8 mouse cellular contexts compared by ENCODE assay signal in genomic region chr14:49829192-49830171, GRCm38 (mm10). TPM values are rescaled to one million over a fixed set of nuclear protein-coding genes. Genes with fewer than 3 reads are reported as not detected.
DNase-seq lines count a peak whose midpoint lies in the region; ATAC-seq and TF ChIP-seq lines count a peak whose summit lies in the region.

No protein-coding gene starts in this region.

- H3K36me3 ChIP-seq in forebrain, embryonic 14.5 days (ENCODE audit: control insufficient read depth, insufficient read depth, low read length), result no peaks in the 10 kb centered on the region
- H3K36me3 ChIP-seq in limb, embryonic 10.5 days, result no peaks in the 10 kb centered on the region

- H3K4me1 ChIP-seq in forebrain, embryonic 14.5 days (ENCODE audit: control insufficient read depth, insufficient read depth, low read length), result 0 out of 2 replicates have a peak, but pooled peaks cover 2% of the 10 kb centered on the region
- H3K4me1 ChIP-seq in limb, embryonic 10.5 days, result peaks cover 6% of the 10 kb centered on the region; the same call in 1 of the 2 replicates

- TF ChIP-seq CTCF in left cerebral cortex, adult 2 months (IDR thresholded peaks at IDR 0.05), result peak; percentile 52

- DNase-seq in left cerebral cortex, adult 2 months (ENCODE audit: extremely low spot score in 1 of 2, low spot score in 2 of 2), result no peak
- no peak for DNase-seq in left cerebral cortex, adult 9 months (ENCODE audit: low spot score in 2 of 2)
- peak; percentile 69 for DNase-seq in forebrain, embryonic 14.5 days (ENCODE audit: low spot score)
- peak; percentile 54 for DNase-seq in limb, embryonic 10.5 days (ENCODE audit: low spot score)
- DNase-seq in neural tube, embryonic 10.5 days (ENCODE audit: extremely low spot score, low spot score), result peak; percentile 43
- DNase-seq in cerebellum, adult 8-10 months, result no peak
- no peak for DNase-seq in gastrocnemius, postnatal 36 days
- DNase-seq in gastrocnemius, postnatal 14 days, result no peak

- peak; percentile 72; the same call in 1 of the 2 replicates for ATAC-seq in forebrain, embryonic 14.5 days

- no peak overlapping the region for H3K4me3 ChIP-seq in left cerebral cortex, adult 2 months
- H3K4me3 ChIP-seq in forebrain, embryonic 14.5 days (ENCODE audit: low read depth, low read length), result peak overlapping the region; percentile 14; the same call in 1 of the 2 replicates
- peak overlapping the region; percentile 41 for H3K4me3 ChIP-seq in limb, embryonic 10.5 days

- WGBS in forebrain, embryonic 14.5 days, result 9% methylated on average over 17 of the region's 17 CpGs
- WGBS in limb, embryonic 10.5 days, result 11% methylated on average over 17 of the region's 17 CpGs

- H3K4me2 ChIP-seq in forebrain, embryonic 14.5 days (ENCODE audit: low read length), result peak overlapping the region; percentile 48

- no peaks in the 10 kb centered on the region for H3K9me3 ChIP-seq in forebrain, embryonic 14.5 days (replicated peaks; ENCODE audit: control insufficient read depth, low read length)
- H3K9me3 ChIP-seq in limb, embryonic 10.5 days (replicated peaks), result no peaks in the 10 kb centered on the region

- H3K27ac ChIP-seq in left cerebral cortex, adult 2 months, result no peak overlapping the region
- no peak overlapping the region; the same call in 1 of the 2 replicates for H3K27ac ChIP-seq in forebrain, embryonic 14.5 days (ENCODE audit: low read depth, low read length)
- peak overlapping the region; percentile 70 for H3K27ac ChIP-seq in limb, embryonic 10.5 days

- no peaks in the 10 kb centered on the region for H3K27me3 ChIP-seq in forebrain, embryonic 14.5 days (replicated peaks; ENCODE audit: control insufficient read depth, insufficient read depth, low read length)
- H3K27me3 ChIP-seq in limb, embryonic 10.5 days (ENCODE audit: low read depth, poor library complexity, severe bottlenecking), result no peaks in the 10 kb centered on the region

- 0 out of 2 replicates have a peak overlapping the region, but pooled peaks have one; percentile 35 for H3K9ac ChIP-seq in forebrain, embryonic 14.5 days (ENCODE audit: low read length)

- intact Hi-C loops in left cerebral cortex, adult 2 months (cut with DNase I), result no loop called here
- intact Hi-C loops in gastrocnemius, postnatal 36 days (cut with DNase I), result no loop called here
- intact Hi-C loops in gastrocnemius, postnatal 14 days (cut with DNase I; ENCODE audit: low total_unique reads), result no loop called here

RNA-seq across cellular contexts. Expression of gene Armh4, which starts 46.3 kb away (rescaled TPM):
- 10 to 100 TPM; 23.3 to 24.9 TPM for total RNA-seq in left cerebral cortex, adult 2 months (2021)
- polyA plus RNA-seq in forebrain, embryonic 14.5 days (2014; fragmentation: Nextera tagmentation; extraction: Ambion mirVana), result 15.5 and 16.3 TPM in 2 replicates
- 4.8 and 6.1 TPM in 2 replicates for polyA plus RNA-seq in limb, embryonic 10.5 days (2016; fragmentation: Nextera tagmentation; extraction: Ambion mirVana)
- total RNA-seq in gastrocnemius, postnatal 36 days (2021), result under 1 TPM; 0.64 to 0.89 TPM
- total RNA-seq in gastrocnemius, postnatal 14 days (2021), result 1 to 10 TPM; 4.3 to 4.4 TPM

Comparison
In these comparisons a context has a peak if more than half of its experiments do, and no peak if none do; other contexts are left out.
1. DNase-seq: peak in forebrain, embryonic 14.5 days (single experiment), limb, embryonic 10.5 days (single experiment) and neural tube, embryonic 10.5 days (single experiment); none in left cerebral cortex, adult 2 months (0 of 2), left cerebral cortex, adult 9 months (0 of 2), cerebellum, adult 8-10 months (single experiment), gastrocnemius, postnatal 36 days (0 of 2) and gastrocnemius, postnatal 14 days (single experiment).
2. RNA of gene Armh4, which starts 46.3 kb away (total RNA-seq): 23.3 to 24.9 TPM in left cerebral cortex, adult 2 months; 4.3 to 4.4 TPM in gastrocnemius, postnatal 14 days and 0.64 to 0.89 TPM in gastrocnemius, postnatal 36 days; every median in the first group is over 4 times any median in the second.